Mouse (Mus musculus): Measurements from ENCODE around the gene Cib1.

Gene Cib1

DNA sequence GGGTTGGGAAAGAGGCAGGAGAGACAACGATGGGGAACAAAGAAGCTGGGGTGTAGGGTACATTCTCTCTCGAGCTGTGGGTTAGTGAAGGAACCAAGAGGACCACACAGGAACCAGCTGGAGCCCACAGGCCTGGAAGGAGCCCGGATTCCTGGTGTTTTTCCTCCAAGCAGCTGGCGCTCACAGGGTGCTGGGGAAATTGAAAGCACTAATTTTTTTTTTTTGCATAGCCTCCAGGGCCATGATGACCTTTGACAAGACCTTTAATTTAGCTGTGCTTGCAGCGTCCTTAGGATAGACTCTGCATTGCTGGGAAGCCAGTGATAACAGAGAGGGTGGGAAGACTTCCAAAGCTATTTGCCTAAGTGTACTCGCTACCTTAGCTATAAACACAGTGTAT, 47.6 kb downstream of the Cib1 start:
- in situ Hi-C loops (cut with MboI, MseI) = no loop called here

DNA sequence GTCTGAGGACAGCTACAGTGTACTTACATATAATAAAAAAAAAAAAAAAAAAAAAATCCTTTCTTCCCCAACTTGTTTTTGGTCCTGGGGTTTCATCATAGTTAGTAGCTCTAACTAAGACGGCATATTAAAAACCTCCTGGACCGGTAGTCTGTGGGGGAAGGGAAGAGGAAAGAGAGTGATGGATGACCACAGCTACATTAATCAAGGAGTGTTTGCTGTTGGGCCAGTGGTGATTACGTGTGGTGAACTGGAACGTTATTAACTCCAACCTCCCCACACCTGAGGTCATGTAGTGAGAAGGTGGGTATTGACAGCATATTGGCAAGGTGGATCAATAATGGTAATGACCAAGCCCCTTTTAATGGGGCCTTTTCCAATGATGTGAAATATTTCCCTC, 48.1 kb downstream of the Cib1 start:
- in situ Hi-C loops (cut with MboI, MseI) = no loop called here

DNA sequence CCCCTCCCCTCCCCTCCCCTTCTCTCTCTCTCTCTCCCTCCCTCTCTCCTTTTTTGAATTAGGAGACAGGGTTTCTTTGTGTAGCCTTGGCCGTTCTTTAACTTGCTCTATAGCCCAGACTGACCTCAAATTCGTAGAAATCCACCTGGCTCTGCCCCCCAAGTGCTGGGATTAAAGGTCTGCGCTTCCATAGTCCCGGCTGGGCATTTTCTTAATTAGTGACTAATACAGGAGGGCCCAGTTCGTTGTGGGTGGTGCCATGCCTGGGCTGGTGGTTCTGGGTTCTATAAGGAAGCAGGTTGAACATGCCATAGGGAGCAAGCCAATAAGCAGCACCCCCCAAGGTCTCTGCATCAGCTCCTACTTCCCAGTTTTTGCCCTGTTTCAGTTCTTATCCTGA, 48.6 kb downstream of the Cib1 start:
- in situ Hi-C loops (cut with MboI, MseI) = no loop called here

DNA sequence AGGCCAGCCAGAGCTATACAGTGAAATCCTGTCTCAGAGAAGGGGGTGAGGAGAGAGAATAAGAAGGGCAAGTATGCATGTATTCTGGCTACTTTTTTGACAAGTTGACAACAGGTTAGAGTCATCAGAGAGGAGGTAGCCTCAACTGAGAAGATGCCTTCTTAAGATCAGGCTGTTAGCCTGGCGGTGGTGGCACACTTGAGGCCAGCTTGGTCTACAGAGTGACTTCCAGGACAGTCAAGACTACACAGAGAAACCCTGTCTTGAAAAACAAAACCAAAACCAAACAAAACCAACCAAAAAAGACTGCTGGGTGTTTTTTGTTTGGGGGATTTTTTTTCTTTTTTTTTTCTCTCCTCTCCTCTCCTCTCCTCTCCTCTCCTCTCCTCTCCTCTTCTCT, 49.1 kb downstream of the Cib1 start:
- in situ Hi-C loops (cut with MboI, MseI) = no loop called here

DNA sequence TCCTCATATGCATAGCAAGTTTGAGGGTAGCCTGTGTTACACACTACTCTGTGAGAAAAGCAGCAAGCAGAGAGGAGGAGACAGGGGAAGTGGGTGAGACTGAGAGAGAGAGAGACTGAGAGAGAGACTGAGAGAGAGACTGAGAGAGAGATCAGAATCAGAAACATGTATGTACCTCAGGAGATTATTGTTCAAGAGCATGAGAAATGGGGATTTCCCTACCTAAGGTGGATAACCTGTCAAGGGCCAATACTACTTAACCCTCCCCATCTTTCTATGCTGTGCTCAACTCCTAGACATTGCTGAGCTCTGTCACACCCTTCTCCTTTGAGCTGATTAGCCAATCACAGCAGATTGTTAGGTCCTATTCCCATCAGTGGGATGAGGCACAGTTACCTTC, 50.5 kb downstream of the Cib1 start:
- in situ Hi-C loops (cut with MboI, MseI) = no loop called here

DNA sequence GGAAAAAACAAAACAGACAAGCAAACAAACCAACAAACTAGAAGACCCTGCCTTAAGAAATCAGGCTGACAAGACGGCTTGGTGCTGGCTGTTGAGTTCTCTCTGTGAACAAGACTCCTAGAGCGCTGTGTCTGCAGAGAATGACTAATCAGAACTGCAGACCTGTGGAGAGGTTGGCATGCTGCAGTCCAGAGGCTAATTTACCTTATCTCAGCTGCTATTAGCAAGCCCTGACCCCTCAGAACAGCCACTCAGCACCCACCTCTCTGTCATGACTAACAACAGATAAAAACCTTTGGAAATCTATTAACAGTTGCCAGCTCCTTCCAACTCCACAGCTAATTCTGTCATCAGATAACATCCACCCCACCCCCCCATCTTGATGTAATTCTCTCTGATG, 51.5 kb downstream of the Cib1 start:
- in situ Hi-C loops (cut with MboI, MseI) = no loop called here

DNA sequence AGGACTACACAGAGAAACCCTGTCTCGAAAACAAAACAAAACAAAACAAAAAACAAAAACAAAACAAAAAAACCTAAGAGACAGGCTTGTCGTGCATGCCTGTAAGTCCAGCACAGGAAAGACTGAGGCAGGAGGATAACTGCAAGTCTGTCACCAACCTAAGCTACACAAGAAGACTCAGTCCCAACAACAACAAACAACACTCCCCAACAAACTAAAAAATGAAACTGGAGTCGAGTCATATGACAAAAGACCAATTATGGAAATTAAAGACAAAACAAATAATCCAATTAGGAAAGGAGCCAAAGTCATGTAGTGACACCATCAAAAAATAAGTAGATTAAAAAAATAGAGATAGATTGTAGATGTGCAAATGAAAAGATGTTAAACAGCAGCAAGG, 52.4 kb downstream of the Cib1 start:
- in situ Hi-C loops (cut with MboI, MseI) = no loop called here

DNA sequence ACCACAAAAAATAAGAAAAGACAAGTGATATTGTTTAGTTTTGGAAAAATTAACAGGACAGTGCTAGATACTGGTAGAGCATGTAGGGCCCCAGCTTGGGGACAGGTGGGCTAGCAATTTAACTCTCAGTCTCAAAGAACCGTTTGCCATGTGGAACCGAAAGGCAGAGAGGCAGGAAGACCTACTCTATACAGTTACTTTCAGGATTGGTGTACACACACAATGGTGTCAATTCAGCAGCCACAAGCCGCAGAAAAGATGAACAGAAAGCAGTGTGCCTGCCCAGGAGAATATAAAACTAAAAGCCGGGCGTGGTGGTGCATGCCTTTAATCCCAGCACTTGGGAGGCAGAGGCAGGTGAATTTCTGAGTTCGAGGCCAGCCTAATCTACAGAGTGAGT, 52.8 kb downstream of the Cib1 start:
- in situ Hi-C loops (cut with MboI, MseI) = no loop called here

- in situ Hi-C loops (cut with MboI, MseI) = no loop called here
Measured at GRCm38 (mm10) chr7:80179327-80179726, 53.3 kb downstream of the Cib1 start.

- in situ Hi-C loops (cut with MboI, MseI) = no loop called here
Measured at GRCm38 (mm10) chr7:80178037-80178729, 54.4 kb downstream of the Cib1 start.

- in situ Hi-C loops (cut with MboI, MseI) = no loop called here
Measured at GRCm38 (mm10) chr7:80177438-80177837, 55.2 kb downstream of the Cib1 start.
